Mouse (Mus musculus): ENCODE results near the gene Olfr1394.
"Not testable (repeated sequence)": the region's sequence is repeated elsewhere in the genome, so short reads cannot be mapped to it uniquely, and the experiment has no call there.

The Olfr1394 gene

GRCm38 (mm10) chr11:49154077-49154476 lies at the start of gene Olfr1394:
Gene Olfr1394, plus strand, starts transcription at chr11:49154377.
- no peak for DNase-seq (ENCODE audit: low spot score)

- DNase-seq (ENCODE audit: low spot score), result no peak
Measured at GRCm38 (mm10) chr11:49105752-49106151, 48.4 kb upstream of the Olfr1394 start.

- DNase-seq (ENCODE audit: low spot score), result no peak
Measured at GRCm38 (mm10) chr11:49107650-49108537, 46.3 kb upstream of the Olfr1394 start.

GRCm38 (mm10) chr11:49108833-49109232 lies 45.3 kb upstream of the Olfr1394 start:
- peak; percentile 48 for DNase-seq (ENCODE audit: low spot score)

GRCm38 (mm10) chr11:49111000-49111399 lies 43.2 kb upstream of the Olfr1394 start:
- no peak for DNase-seq (ENCODE audit: low spot score)

- DNase-seq (ENCODE audit: low spot score), result no peak
Measured at GRCm38 (mm10) chr11:49112624-49113219, 41.5 kb upstream of the Olfr1394 start.

- DNase-seq (ENCODE audit: low spot score), result no peak
Measured at GRCm38 (mm10) chr11:49114158-49114557, 40.0 kb upstream of the Olfr1394 start.

- DNase-seq (ENCODE audit: low spot score), result no peak
Measured at GRCm38 (mm10) chr11:49114774-49115173, 39.4 kb upstream of the Olfr1394 start, which contains the start of gene Olfr1396. Gene Olfr1396, minus strand, starts transcription at chr11:49114874.

- no peak for DNase-seq (ENCODE audit: low spot score)
Measured at GRCm38 (mm10) chr11:49119635-49120034, 34.5 kb upstream of the Olfr1394 start.

GRCm38 (mm10) chr11:49124169-49124568 lies 30.0 kb upstream of the Olfr1394 start:
- no peak for DNase-seq (ENCODE audit: low spot score)

- DNase-seq (ENCODE audit: low spot score), result no peak
Measured at GRCm38 (mm10) chr11:49141974-49142373, 12.2 kb upstream of the Olfr1394 start, which contains the start of gene Olfr1395. Gene Olfr1395, plus strand, starts transcription at chr11:49142274.

- no peak for DNase-seq (ENCODE audit: low spot score)
Measured at GRCm38 (mm10) chr11:49156821-49157814, 2.9 kb downstream of the Olfr1394 start.

GRCm38 (mm10) chr11:49168839-49169611 lies 14.8 kb downstream of the Olfr1394 start:
- DNase-seq (ENCODE audit: low spot score), result no peak

- no peak for DNase-seq (ENCODE audit: low spot score)
Measured at GRCm38 (mm10) chr11:49170576-49170975, 16.4 kb downstream of the Olfr1394 start.

GRCm38 (mm10) chr11:49175345-49175744 lies 21.2 kb downstream of the Olfr1394 start:
- DNase-seq (ENCODE audit: low spot score), result peak; percentile 34

GRCm38 (mm10) chr11:49176047-49176779 lies 22.0 kb downstream of the Olfr1394 start:
- not testable (repeated sequence) for DNase-seq (ENCODE audit: low spot score)

- DNase-seq (ENCODE audit: low spot score), result no peak
Measured at GRCm38 (mm10) chr11:49183172-49183571, 29.0 kb downstream of the Olfr1394 start.

- no peak for DNase-seq (ENCODE audit: low spot score)
Measured at GRCm38 (mm10) chr11:49186452-49186851, 32.3 kb downstream of the Olfr1394 start.

GRCm38 (mm10) chr11:49186955-49187488 lies 32.8 kb downstream of the Olfr1394 start, which contains the start of gene Btnl9:
Gene Btnl9, minus strand, starts transcription at chr11:49187159.
- DNase-seq (ENCODE audit: low spot score), result no peak

- DNase-seq (ENCODE audit: low spot score), result no peak
Measured at GRCm38 (mm10) chr11:49187701-49188100, 33.5 kb downstream of the Olfr1394 start.

Data from T-cell, adult 2 months (primary cell).